Mouse (Mus musculus): ENCODE measurements at regions not wholly inside any gene's neighbourhood (a gene's known extent, or its start where the extent isn't known, plus 50 kb on each side); places are given as distances from the start of the nearest gene placed in this dataset.
A peak's percentile ranks its signal among the peaks of the same experiment; 100 is the strongest.

GRCm38 (mm10) chr12:28150759-28151158 is 401.4 kb downstream of the Dcdc2c start:
- H3K4me3 ChIP-seq (ENCODE audit: low read depth, low read length), result no peak overlapping the region
- H3K4me2 ChIP-seq (ENCODE audit: low read length), result no peak overlapping the region
- ATAC-seq, result no peak
- no peaks in the 10 kb centered on the region for H3K36me3 ChIP-seq (ENCODE audit: control insufficient read depth, insufficient read depth, low read length)
- WGBS, result 56% methylated on average over 4 of the region's 4 CpGs
- peaks cover 3% of the 10 kb centered on the region; the same call in 1 of the 2 replicates for H3K4me1 ChIP-seq (ENCODE audit: control insufficient read depth, insufficient read depth, low read length)
- no peak overlapping the region for H3K9ac ChIP-seq (ENCODE audit: low read depth, low read length)
- no peaks in the 10 kb centered on the region for H3K9me3 ChIP-seq (replicated peaks; ENCODE audit: control insufficient read depth, low read length, poor library complexity, severe bottlenecking)
- no peak overlapping the region for H3K27ac ChIP-seq (ENCODE audit: low read length)
- no peaks in the 10 kb centered on the region for H3K27me3 ChIP-seq (ENCODE audit: control insufficient read depth, insufficient read depth, low read depth, low read length)

GRCm38 (mm10) chr12:28135810-28136592 is 416.2 kb downstream of the Dcdc2c start:
- Histone ChIP-seq H3K27ac (ENCODE audit: low read length) (peak overlapping the region; percentile 73), H3K36me3 (ENCODE audit: control insufficient read depth, insufficient read depth, low read length) (no peaks in the 10 kb centered on the region), H3K9me3 (replicated peaks; ENCODE audit: control insufficient read depth, low read length, poor library complexity, severe bottlenecking) (no peaks in the 10 kb centered on the region), H3K4me2 (ENCODE audit: low read length) (no peak overlapping the region), H3K9ac (ENCODE audit: low read depth, low read length) (no peak overlapping the region), H3K27me3 (ENCODE audit: control insufficient read depth, insufficient read depth, low read depth, low read length) (no peaks in the 10 kb centered on the region), H3K4me1 (ENCODE audit: control insufficient read depth, insufficient read depth, low read length) (peaks cover 7% of the 10 kb centered on the region), H3K4me3 (ENCODE audit: low read depth, low read length) (no peak overlapping the region)
- ATAC-seq, result peak; percentile 86
- 43% methylated on average over 4 of the region's 4 CpGs for WGBS

GRCm38 (mm10) chr12:28122766-28123165 is 429.4 kb downstream of the Dcdc2c start:
- Histone ChIP-seq H3K27me3 (ENCODE audit: control insufficient read depth, insufficient read depth, low read depth, low read length) (no peaks in the 10 kb centered on the region), H3K27ac (ENCODE audit: low read length) (no peak overlapping the region), H3K9me3 (replicated peaks; ENCODE audit: control insufficient read depth, low read length, poor library complexity, severe bottlenecking) (no peaks in the 10 kb centered on the region), H3K9ac (ENCODE audit: low read depth, low read length) (no peak overlapping the region), H3K4me2 (ENCODE audit: low read length) (no peak overlapping the region), H3K36me3 (ENCODE audit: control insufficient read depth, insufficient read depth, low read length) (no peaks in the 10 kb centered on the region), H3K4me1 (ENCODE audit: control insufficient read depth, insufficient read depth, low read length) (no peaks in the 10 kb centered on the region), H3K4me3 (ENCODE audit: low read depth, low read length) (no peak overlapping the region)
- ATAC-seq, result no peak
- WGBS, result 44% methylated on average over 9 of the region's 9 CpGs

- Histone ChIP-seq H3K9ac (ENCODE audit: low read depth, low read length) (no peak overlapping the region), H3K4me1 (ENCODE audit: control insufficient read depth, insufficient read depth, low read length) (no peaks in the 10 kb centered on the region), H3K4me3 (ENCODE audit: low read depth, low read length) (no peak overlapping the region), H3K36me3 (ENCODE audit: control insufficient read depth, insufficient read depth, low read length) (no peaks in the 10 kb centered on the region), H3K4me2 (ENCODE audit: low read length) (no peak overlapping the region), H3K27ac (ENCODE audit: low read length) (no peak overlapping the region), H3K9me3 (replicated peaks; ENCODE audit: control insufficient read depth, low read length, poor library complexity, severe bottlenecking) (no peaks in the 10 kb centered on the region), H3K27me3 (ENCODE audit: control insufficient read depth, insufficient read depth, low read depth, low read length) (no peaks in the 10 kb centered on the region)
- ATAC-seq, result no peak
- 59% methylated on average over 3 of the region's 3 CpGs for WGBS
Observed at GRCm38 (mm10) chr12:28120106-28120505, 432.1 kb downstream of the Dcdc2c start.

- H3K4me1 ChIP-seq (ENCODE audit: control insufficient read depth, insufficient read depth, low read length), result no peaks in the 10 kb centered on the region
- no peaks in the 10 kb centered on the region for H3K36me3 ChIP-seq (ENCODE audit: control insufficient read depth, insufficient read depth, low read length)
- H3K27ac ChIP-seq (ENCODE audit: low read length), result no peak overlapping the region
- H3K4me2 ChIP-seq (ENCODE audit: low read length), result no peak overlapping the region
- ATAC-seq, result no peak
- H3K9ac ChIP-seq (ENCODE audit: low read depth, low read length), result no peak overlapping the region
- no peaks in the 10 kb centered on the region for H3K9me3 ChIP-seq (replicated peaks; ENCODE audit: control insufficient read depth, low read length, poor library complexity, severe bottlenecking)
- no peak overlapping the region for H3K4me3 ChIP-seq (ENCODE audit: low read depth, low read length)
- H3K27me3 ChIP-seq (ENCODE audit: control insufficient read depth, insufficient read depth, low read depth, low read length), result no peaks in the 10 kb centered on the region
- WGBS, result 88% methylated on average over 6 of the region's 6 CpGs
Observed at GRCm38 (mm10) chr12:28090673-28091072, 461.5 kb downstream of the Dcdc2c start.

- Histone ChIP-seq H3K9me3 (replicated peaks; ENCODE audit: control insufficient read depth, low read length, poor library complexity, severe bottlenecking) (no peaks in the 10 kb centered on the region), H3K4me1 (ENCODE audit: control insufficient read depth, insufficient read depth, low read length) (no peaks in the 10 kb centered on the region), H3K27me3 (ENCODE audit: control insufficient read depth, insufficient read depth, low read depth, low read length) (no peaks in the 10 kb centered on the region), H3K4me3 (ENCODE audit: low read depth, low read length) (no peak overlapping the region), H3K36me3 (ENCODE audit: control insufficient read depth, insufficient read depth, low read length) (no peaks in the 10 kb centered on the region), H3K9ac (ENCODE audit: low read depth, low read length) (no peak overlapping the region), H3K4me2 (ENCODE audit: low read length) (no peak overlapping the region), H3K27ac (ENCODE audit: low read length) (no peak overlapping the region)
- 51% methylated on average over 4 of the region's 4 CpGs for WGBS
- ATAC-seq, result no peak
Observed at GRCm38 (mm10) chr12:28085460-28085859, 466.7 kb downstream of the Dcdc2c start.

- WGBS, result 62% methylated on average over 3 of the region's 3 CpGs
- Histone ChIP-seq H3K27me3 (ENCODE audit: control insufficient read depth, insufficient read depth, low read depth, low read length) (no peaks in the 10 kb centered on the region), H3K27ac (ENCODE audit: low read length) (no peak overlapping the region), H3K4me2 (ENCODE audit: low read length) (no peak overlapping the region), H3K9me3 (replicated peaks; ENCODE audit: control insufficient read depth, low read length, poor library complexity, severe bottlenecking) (no peaks in the 10 kb centered on the region), H3K4me1 (ENCODE audit: control insufficient read depth, insufficient read depth, low read length) (no peaks in the 10 kb centered on the region), H3K9ac (ENCODE audit: low read depth, low read length) (no peak overlapping the region), H3K4me3 (ENCODE audit: low read depth, low read length) (no peak overlapping the region), H3K36me3 (ENCODE audit: control insufficient read depth, insufficient read depth, low read length) (no peaks in the 10 kb centered on the region)
- ATAC-seq, result no peak
Observed at GRCm38 (mm10) chr12:28076606-28077005, 475.6 kb downstream of the Dcdc2c start.

- no peaks in the 10 kb centered on the region for H3K4me1 ChIP-seq (ENCODE audit: control insufficient read depth, insufficient read depth, low read length)
- no peak for ATAC-seq
- no peak overlapping the region for H3K4me3 ChIP-seq (ENCODE audit: low read depth, low read length)
- no peaks in the 10 kb centered on the region for H3K27me3 ChIP-seq (ENCODE audit: control insufficient read depth, insufficient read depth, low read depth, low read length)
- no peak overlapping the region for H3K27ac ChIP-seq (ENCODE audit: low read length)
- no peak overlapping the region for H3K4me2 ChIP-seq (ENCODE audit: low read length)
- WGBS, result 41% methylated on average over 2 of the region's 2 CpGs
- H3K9me3 ChIP-seq (replicated peaks; ENCODE audit: control insufficient read depth, low read length, poor library complexity, severe bottlenecking), result no peaks in the 10 kb centered on the region
- no peaks in the 10 kb centered on the region for H3K36me3 ChIP-seq (ENCODE audit: control insufficient read depth, insufficient read depth, low read length)
- no peak overlapping the region for H3K9ac ChIP-seq (ENCODE audit: low read depth, low read length)
Observed at GRCm38 (mm10) chr12:28068584-28068983, 483.6 kb downstream of the Dcdc2c start.

GRCm38 (mm10) chr12:28060281-28060680 is 491.9 kb downstream of the Dcdc2c start:
- Histone ChIP-seq H3K4me2 (ENCODE audit: low read length) (no peak overlapping the region), H3K27me3 (ENCODE audit: control insufficient read depth, insufficient read depth, low read depth, low read length) (no peaks in the 10 kb centered on the region), H3K9ac (ENCODE audit: low read depth, low read length) (no peak overlapping the region), H3K9me3 (replicated peaks; ENCODE audit: control insufficient read depth, low read length, poor library complexity, severe bottlenecking) (no peaks in the 10 kb centered on the region), H3K4me3 (ENCODE audit: low read depth, low read length) (no peak overlapping the region), H3K27ac (ENCODE audit: low read length) (no peak overlapping the region), H3K36me3 (ENCODE audit: control insufficient read depth, insufficient read depth, low read length) (no peaks in the 10 kb centered on the region), H3K4me1 (ENCODE audit: control insufficient read depth, insufficient read depth, low read length) (peaks cover 9% of the 10 kb centered on the region)
- no peak for ATAC-seq
- 53% methylated on average over 6 of the region's 6 CpGs for WGBS
